Mouse (Mus musculus) ovary, adult 18-20 months (tissue): ENCODE measurements around the gene Sash1.

Source experiments
- DNase-seq: peaks from one replicate; pipeline ENCODE4 v3.0.0; 2022; ENCODE audit warnings: low spot score, mixed read lengths

The Sash1 gene

GRCm38 (mm10) chr10:8898831-8899511 is 13.1 kb upstream of the Sash1 start:
- DNase-seq, result no peak

GRCm38 (mm10) chr10:8898099-8898777 is 12.4 kb upstream of the Sash1 start:
- DNase-seq, result no peak

GRCm38 (mm10) chr10:8894965-8895515 is 9.2 kb upstream of the Sash1 start:
- DNase-seq, result no peak

GRCm38 (mm10) chr10:8890511-8890910 is 4.6 kb upstream of the Sash1 start:
- DNase-seq, result no peak

- no peak for DNase-seq
Measured at GRCm38 (mm10) chr10:8889341-8889740, 3.5 kb upstream of the Sash1 start.

GRCm38 (mm10) chr10:8886528-8886854 is 621 bp upstream of the Sash1 start:
- no peak for DNase-seq

GRCm38 (mm10) chr10:8885201-8885600 is 669 bp downstream of the Sash1 start:
- no peak for DNase-seq

GRCm38 (mm10) chr10:8884565-8884964 is 1.3 kb downstream of the Sash1 start:
- no peak for DNase-seq

GRCm38 (mm10) chr10:8883686-8884085 is 2.2 kb downstream of the Sash1 start:
- DNase-seq, result no peak

- no peak for DNase-seq
Measured at GRCm38 (mm10) chr10:8881736-8882135, 4.1 kb downstream of the Sash1 start.

- DNase-seq, result no peak
Measured at GRCm38 (mm10) chr10:8880950-8881675, 4.8 kb downstream of the Sash1 start.

GRCm38 (mm10) chr10:8878824-8879223 is 7.0 kb downstream of the Sash1 start:
- no peak for DNase-seq

- DNase-seq, result no peak
Measured at GRCm38 (mm10) chr10:8878381-8878780, 7.5 kb downstream of the Sash1 start.

GRCm38 (mm10) chr10:8873631-8874370 is 12.1 kb downstream of the Sash1 start:
- no peak for DNase-seq

- DNase-seq, result no peak
Measured at GRCm38 (mm10) chr10:8872788-8873187, 13.1 kb downstream of the Sash1 start.

GRCm38 (mm10) chr10:8871935-8872334 is 13.9 kb downstream of the Sash1 start:
- no peak for DNase-seq

- no peak for DNase-seq
Measured at GRCm38 (mm10) chr10:8870368-8870767, 15.5 kb downstream of the Sash1 start.

- DNase-seq, result no peak
Measured at GRCm38 (mm10) chr10:8866062-8866642, 19.7 kb downstream of the Sash1 start.

- DNase-seq, result no peak
Measured at GRCm38 (mm10) chr10:8860655-8861054, 25.2 kb downstream of the Sash1 start.

- no peak for DNase-seq
Measured at GRCm38 (mm10) chr10:8858718-8859117, 27.2 kb downstream of the Sash1 start.

- no peak for DNase-seq
Measured at GRCm38 (mm10) chr10:8856942-8857341, 28.9 kb downstream of the Sash1 start.

GRCm38 (mm10) chr10:8853326-8853725 is 32.5 kb downstream of the Sash1 start:
- no peak for DNase-seq
